18 mouse cellular contexts compared by ENCODE assay signal in the genomic region with DNA sequence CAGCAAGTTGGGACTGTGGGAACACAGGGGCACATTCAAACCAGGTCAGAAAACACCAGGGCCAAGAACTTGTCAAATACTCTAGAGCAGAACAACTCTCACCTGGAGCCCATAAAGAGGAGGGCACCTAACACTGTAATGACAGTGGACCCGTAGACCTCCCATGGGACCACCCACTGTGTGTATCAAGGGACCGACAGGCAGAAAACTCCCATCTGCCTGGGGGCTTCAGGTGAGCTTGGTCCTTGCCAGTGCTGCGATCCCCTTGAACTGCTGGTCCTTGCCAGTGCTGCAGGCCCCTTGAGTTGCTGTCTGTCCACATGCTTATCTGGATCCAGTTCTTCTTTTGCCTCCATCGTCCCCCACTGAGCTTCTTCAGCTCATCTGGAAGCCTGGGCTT.
"Had no signal": no experiment of that assay in that cellular context is flagged by ENCODE, and none has a peak within 500 bp of the region (broad histone marks: within the 10 kb centered on the region; RNA-seq: fewer than 3 reads in every experiment).

No protein-coding gene starts in this region.

- H3K27ac ChIP-seq: limb, embryonic 12.5 days; limb, embryonic 15.5 days; liver, embryonic 14.5 days; macrophage had no signal

- H3K27me3 ChIP-seq: neural tube, embryonic 13.5 days had no signal

- H3K36me3 ChIP-seq: limb, embryonic 12.5 days; limb, embryonic 15.5 days; neural tube, embryonic 13.5 days had no signal

- ATAC-seq: liver, postnatal 0 days; lung, postnatal 0 days had no signal

- H3K9ac ChIP-seq: limb, embryonic 12.5 days; limb, embryonic 15.5 days; liver, embryonic 14.5 days; liver, postnatal 0 days; lung, embryonic 14.5 days; neural tube, embryonic 13.5 days had no signal

- H3K9me3 ChIP-seq: limb, embryonic 12.5 days; limb, embryonic 15.5 days had no signal

- H3K4me3 ChIP-seq: limb, embryonic 12.5 days; limb, embryonic 15.5 days; myocyte; neural tube, embryonic 13.5 days had no signal

- DNase-seq: kidney, adult 2 months; kidney, postnatal 14 days; kidney, postnatal 4 days; left cerebral cortex, postnatal 4 days; liver, postnatal 0 days; lung, embryonic 14.5 days; midbrain, embryonic 14.5 days; retina, postnatal 1 day; thymus, adult 18-20 months; thymus, postnatal 36 days had no signal

- H3K4me2 ChIP-seq: limb, embryonic 12.5 days; limb, embryonic 15.5 days; liver, embryonic 11.5 days; lung, embryonic 14.5 days; neural tube, embryonic 13.5 days had no signal
